Mouse (Mus musculus): ENCODE data around the gene Pomc. TPM values are rescaled to one million over a fixed set of nuclear protein-coding genes. Genes with fewer than 3 reads are reported as not detected.

The Pomc gene
- polyA plus RNA-seq, 1 experiment, result not detected

DNA sequence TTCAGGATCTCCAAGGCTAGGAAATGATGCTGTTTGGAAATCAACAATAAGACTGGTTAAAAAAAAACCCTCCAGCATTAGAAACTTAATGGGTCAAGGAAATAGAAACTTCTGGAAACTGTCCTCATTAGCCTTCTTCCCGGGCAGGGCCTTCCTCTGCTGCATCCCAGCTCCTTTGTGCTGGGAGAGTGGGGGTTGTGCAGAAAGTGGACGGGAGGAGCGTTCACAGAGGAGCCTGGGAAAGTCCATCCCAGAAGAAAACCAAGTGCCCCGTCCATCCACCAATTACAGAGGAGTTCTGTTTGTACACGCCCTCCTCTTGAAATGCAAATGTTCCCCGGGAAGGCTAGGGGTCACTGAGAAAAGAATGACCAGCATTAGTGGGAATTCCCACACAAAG lies 49.9 kb downstream of the Pomc start:
- Histone ChIP-seq H3K4me1 (ENCODE audit: control insufficient read depth, insufficient read depth, low read length) (no peaks in the 10 kb centered on the region), H3K27ac (ENCODE audit: control insufficient read depth, insufficient read depth, low read depth, low read length, poor library complexity) (no peak overlapping the region), H3K4me3 (replicated peaks; ENCODE audit: control insufficient read depth, low read depth, low read length) (no peak overlapping the region)
- no peak for TF ChIP-seq POLR2A (IDR thresholded peaks at IDR 0.05; ENCODE audit: borderline replicate concordance, control insufficient read depth, low read depth, low read length)
- TF ChIP-seq CTCF (IDR thresholded peaks at IDR 0.05; ENCODE audit: control insufficient read depth, insufficient read depth, low read length), result no peak
- 45% methylated on average over 6 of the region's 6 CpGs for WGBS

DNA sequence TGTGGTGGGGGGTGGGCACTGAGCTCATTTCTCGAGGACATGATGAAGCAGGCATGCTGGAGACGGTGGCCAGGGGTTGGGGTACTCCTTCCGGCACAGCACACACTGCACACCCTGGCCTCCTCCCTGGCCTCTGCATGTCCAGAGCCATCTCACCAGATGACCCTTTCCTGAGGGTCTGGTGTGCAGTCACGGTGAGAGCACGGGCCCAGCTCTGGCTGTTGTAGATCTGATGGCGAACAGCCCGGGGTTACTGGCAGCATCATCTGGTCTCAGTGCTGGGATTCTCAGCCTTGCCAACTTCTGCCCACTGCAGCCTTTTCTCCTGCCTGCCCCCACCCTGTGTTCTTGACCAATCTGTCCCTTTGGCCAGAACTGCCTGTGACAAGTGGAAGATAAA lies 51.3 kb downstream of the Pomc start:
- 82% methylated on average over 7 of the region's 7 CpGs for WGBS
- Histone ChIP-seq H3K4me3 (replicated peaks; ENCODE audit: control insufficient read depth, low read depth, low read length) (no peak overlapping the region), H3K4me1 (ENCODE audit: control insufficient read depth, insufficient read depth, low read length) (no peaks in the 10 kb centered on the region), H3K27ac (ENCODE audit: control insufficient read depth, insufficient read depth, low read depth, low read length, poor library complexity) (no peak overlapping the region)
- TF ChIP-seq CTCF (IDR thresholded peaks at IDR 0.05; ENCODE audit: control insufficient read depth, insufficient read depth, low read length) (no peak), POLR2A (IDR thresholded peaks at IDR 0.05; ENCODE audit: borderline replicate concordance, control insufficient read depth, low read depth, low read length) (no peak)

DNA sequence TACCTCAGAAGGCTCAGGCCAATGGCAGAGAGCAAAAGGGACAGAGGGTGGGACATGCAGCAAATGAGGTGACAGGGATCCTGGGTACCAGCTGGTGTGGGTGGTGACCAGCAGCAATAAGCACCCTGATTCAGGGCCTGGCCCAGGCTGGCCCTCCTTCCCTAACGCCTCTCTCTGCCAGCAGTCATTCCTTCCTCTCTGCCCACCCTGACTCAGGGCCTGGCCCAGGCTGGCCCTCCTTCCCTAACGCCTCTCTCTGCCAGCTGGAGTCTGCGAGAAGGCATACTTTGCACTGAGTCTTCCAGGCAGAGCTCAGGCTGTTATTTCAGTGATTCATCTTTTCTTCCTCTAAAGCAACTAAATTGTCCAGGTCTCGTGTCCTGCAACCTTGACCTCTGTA lies 52.4 kb downstream of the Pomc start:
- 60% methylated on average over 4 of the region's 4 CpGs for WGBS
- no peak overlapping the region for H3K27ac ChIP-seq (ENCODE audit: control insufficient read depth, insufficient read depth, low read depth, low read length, poor library complexity)
- TF ChIP-seq POLR2A (IDR thresholded peaks at IDR 0.05; ENCODE audit: borderline replicate concordance, control insufficient read depth, low read depth, low read length), result no peak
- TF ChIP-seq CTCF (IDR thresholded peaks at IDR 0.05; ENCODE audit: control insufficient read depth, insufficient read depth, low read length), result no peak
- H3K4me3 ChIP-seq (replicated peaks; ENCODE audit: control insufficient read depth, low read depth, low read length), result no peak overlapping the region
- no peaks in the 10 kb centered on the region for H3K4me1 ChIP-seq (ENCODE audit: control insufficient read depth, insufficient read depth, low read length)

DNA sequence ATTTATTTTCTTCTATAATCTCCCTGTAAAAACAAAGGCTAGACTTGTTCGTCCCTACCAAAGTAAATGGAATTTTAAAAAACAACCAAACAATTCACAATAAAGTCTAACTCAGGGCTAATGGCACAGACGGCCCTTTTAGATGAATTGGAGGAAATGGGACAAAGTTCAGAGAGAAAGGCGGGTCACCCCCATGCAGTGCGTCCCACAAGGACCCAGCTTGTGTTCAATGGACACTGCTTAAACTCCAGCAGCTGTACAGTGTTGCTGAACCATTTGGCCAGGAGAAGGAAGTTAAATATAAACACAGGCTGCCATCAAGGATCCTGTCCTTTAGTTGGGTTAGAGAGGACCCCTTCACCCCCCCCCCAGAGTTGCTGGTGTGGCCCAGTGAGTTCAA lies 53.0 kb downstream of the Pomc start:
- H3K4me3 ChIP-seq (replicated peaks; ENCODE audit: control insufficient read depth, low read depth, low read length), result no peak overlapping the region
- no peak for TF ChIP-seq CTCF (IDR thresholded peaks at IDR 0.05; ENCODE audit: control insufficient read depth, insufficient read depth, low read length)
- no peak for TF ChIP-seq POLR2A (IDR thresholded peaks at IDR 0.05; ENCODE audit: borderline replicate concordance, control insufficient read depth, low read depth, low read length)
- WGBS, result 59% methylated on average over 4 of the region's 4 CpGs
- no peak overlapping the region for H3K27ac ChIP-seq (ENCODE audit: control insufficient read depth, insufficient read depth, low read depth, low read length, poor library complexity)
- no peaks in the 10 kb centered on the region for H3K4me1 ChIP-seq (ENCODE audit: control insufficient read depth, insufficient read depth, low read length)

DNA sequence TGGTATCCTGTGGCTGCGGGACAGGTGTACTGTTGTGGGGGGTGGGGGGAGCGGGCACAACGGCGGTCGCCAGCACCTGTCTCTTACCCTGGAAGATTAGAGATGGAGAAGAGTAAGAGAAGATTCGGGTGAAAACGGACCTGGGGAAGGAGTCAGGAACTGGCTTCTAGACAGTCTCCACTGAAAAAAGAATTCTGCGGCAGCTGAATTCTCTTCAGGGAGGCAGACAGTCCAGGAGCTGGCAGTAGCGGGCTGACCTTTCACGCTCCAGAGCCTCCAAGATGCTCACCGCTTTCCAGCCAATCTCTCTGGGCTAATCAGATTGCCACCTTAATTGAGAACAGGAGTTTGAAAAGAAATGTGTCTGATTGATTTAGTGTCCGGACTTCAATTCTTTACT lies 54.0 kb downstream of the Pomc start:
- 87% methylated on average over 12 of the region's 12 CpGs for WGBS
- TF ChIP-seq POLR2A (IDR thresholded peaks at IDR 0.05; ENCODE audit: borderline replicate concordance, control insufficient read depth, low read depth, low read length) (no peak), CTCF (IDR thresholded peaks at IDR 0.05; ENCODE audit: control insufficient read depth, insufficient read depth, low read length) (no peak)
- no peaks in the 10 kb centered on the region for H3K4me1 ChIP-seq (ENCODE audit: control insufficient read depth, insufficient read depth, low read length)
- no peak overlapping the region for H3K27ac ChIP-seq (ENCODE audit: control insufficient read depth, insufficient read depth, low read depth, low read length, poor library complexity)
- no peak overlapping the region for H3K4me3 ChIP-seq (replicated peaks; ENCODE audit: control insufficient read depth, low read depth, low read length)

Other genes starting within 250 kb of the Pomc start
- 26.8 and 41.5 TPM in 2 replicates for gene Dnmt3a, start 148.9 kb upstream of the Pomc start, polyA plus RNA-seq (2011; ENCODE audit: insufficient read depth, insufficient read length, low replicate concordance, missing spikeins)
- gene Efr3b, start 84.0 kb downstream of the Pomc start, polyA plus RNA-seq (2011; ENCODE audit: insufficient read depth, insufficient read length, low replicate concordance, missing spikeins), result 0.16 and 0.25 TPM in 2 replicates
- 1.2 and 1.5 TPM in 2 replicates for gene Dnajc27, start 127.6 kb downstream of the Pomc start, polyA plus RNA-seq (2011; ENCODE audit: insufficient read depth, insufficient read length, low replicate concordance, missing spikeins)
- gene Adcy3, start 178.2 kb downstream of the Pomc start, polyA plus RNA-seq (2011; ENCODE audit: insufficient read depth, insufficient read length, low replicate concordance, missing spikeins), result 0.93 and 4.3 TPM in 2 replicates

Data from bone marrow, adult 2 months (tissue).